Mouse (Mus musculus) embryo, embryonic 11.5 days (tissue): ENCODE measurements around the gene Cars.
"Not testable (repeated sequence)": the region's sequence is repeated elsewhere in the genome, so short reads cannot be mapped to it uniquely, and the experiment has no call there.

Experiments used
- DNase-seq: peaks from one replicate; pipeline ENCODE4 v3.0.0-alpha.2; 2012; ENCODE audit warnings: low read depth, low spot score

The Cars gene

GRCm38 (mm10) chr7:143587586-143587985, 12.3 kb downstream of the Cars start:
- DNase-seq: no peak

- peak; percentile 43 for DNase-seq
Measured at GRCm38 (mm10) chr7:143583956-143584355, 15.9 kb downstream of the Cars start.

- no peak for DNase-seq
Measured at GRCm38 (mm10) chr7:143583025-143583424, 16.9 kb downstream of the Cars start.

DNA sequence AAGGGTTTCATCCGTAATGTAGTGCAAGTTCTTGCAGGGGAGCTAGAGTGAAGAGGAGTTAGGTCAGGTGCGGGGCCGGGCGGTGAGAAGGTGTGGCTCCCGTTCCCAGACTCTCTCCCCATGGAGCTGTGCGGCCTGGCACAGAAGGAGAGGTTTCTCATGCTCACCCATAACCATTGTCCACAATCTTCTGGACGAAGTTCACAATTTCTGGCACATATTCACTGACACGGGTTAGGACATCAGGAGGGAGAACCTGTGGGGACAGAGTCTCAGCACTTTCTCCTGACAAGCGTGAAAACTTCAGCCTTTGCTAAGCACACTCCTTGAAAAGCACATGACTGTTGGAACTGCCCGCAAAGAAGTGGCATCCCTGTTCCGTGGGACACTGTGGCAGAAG, 24.1 kb downstream of the Cars start:
- DNase-seq: no peak

DNA sequence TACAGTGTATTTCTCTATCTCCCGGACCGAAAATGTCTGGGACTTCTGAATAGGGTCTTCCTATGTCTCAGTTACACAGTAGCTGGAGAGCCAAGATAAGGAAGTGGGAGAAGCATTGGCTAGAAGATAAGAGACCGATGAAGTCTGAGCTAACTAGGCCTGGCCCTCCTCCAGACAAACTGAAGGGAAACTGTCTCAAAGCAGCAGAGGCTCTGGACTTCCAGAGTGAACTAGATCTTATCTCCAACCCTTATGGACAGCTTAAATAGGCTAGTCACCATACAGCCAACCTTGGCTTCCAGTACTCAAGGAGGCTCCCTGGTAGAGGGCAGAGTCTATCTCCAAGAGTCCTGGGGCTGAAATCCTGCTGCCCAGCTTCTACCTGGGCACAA, 34.2 kb downstream of the Cars start:
- DNase-seq: no peak

DNA sequence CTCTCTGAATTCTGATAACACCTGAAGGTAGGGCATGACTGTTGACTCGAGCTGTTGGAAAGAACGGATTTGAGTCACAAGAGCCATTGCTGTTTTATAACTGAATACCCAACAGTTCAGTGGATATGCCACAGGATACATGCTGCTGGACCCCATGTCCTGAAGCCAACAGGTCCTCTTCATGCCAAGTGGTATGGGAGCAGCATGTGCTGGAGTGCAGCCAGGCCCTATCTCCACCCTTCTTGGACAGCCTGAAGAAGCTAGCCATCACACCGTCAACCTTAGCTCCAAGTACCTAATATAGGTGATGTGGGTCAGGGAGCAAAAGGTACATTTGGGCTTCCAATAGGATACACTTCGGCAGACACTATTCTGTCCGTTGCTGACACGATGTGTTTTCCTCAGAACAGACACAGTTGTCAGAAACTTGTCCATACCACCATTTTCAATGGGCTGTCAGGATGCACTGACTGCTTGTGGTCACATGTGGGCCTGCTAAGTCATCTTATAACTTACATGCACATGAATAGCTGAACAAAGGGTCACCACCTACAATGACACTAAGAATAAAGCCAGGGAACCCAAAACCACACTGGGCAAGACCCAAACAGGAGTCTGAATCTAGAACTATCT, 34.8 kb downstream of the Cars start:
- no peak for DNase-seq

- DNase-seq: no peak
Measured at GRCm38 (mm10) chr7:143563787-143564186, 36.1 kb downstream of the Cars start.

- DNase-seq: no peak
Measured at GRCm38 (mm10) chr7:143557616-143558015, 42.3 kb downstream of the Cars start.

DNA sequence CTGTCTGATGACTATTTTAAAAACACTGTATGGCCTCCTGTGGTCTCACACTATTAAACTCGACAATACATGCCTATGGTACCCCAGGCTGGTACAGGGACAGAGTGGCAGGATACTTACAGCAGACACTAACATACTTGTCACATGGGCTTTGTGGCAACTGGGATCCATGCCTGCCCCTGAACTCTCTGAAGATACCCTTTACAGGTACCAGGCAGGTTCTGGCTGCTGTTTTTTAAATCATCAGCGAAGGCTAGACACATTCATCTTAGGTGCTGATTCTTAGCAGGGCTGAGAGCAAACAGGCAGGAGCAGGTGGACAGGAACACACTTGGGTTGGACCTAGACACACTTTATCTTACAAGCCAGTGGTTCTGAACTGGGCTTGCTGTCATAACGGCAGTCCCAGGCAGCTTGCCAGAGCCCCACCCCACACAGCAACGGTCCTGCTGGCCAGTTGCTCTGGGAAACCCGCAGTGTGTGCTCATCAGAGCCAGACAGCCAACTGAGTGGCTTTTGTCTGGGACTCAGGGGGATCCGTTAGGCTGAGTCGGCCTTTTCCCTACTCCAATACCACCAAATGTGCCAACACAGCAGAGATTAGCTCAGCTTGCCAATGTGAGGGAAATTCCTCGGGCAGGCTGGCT, 42.8 kb downstream of the Cars start:
- no peak for DNase-seq

- DNase-seq: no peak
Measured at GRCm38 (mm10) chr7:143549588-143550220, 50.2 kb downstream of the Cars start.

DNA sequence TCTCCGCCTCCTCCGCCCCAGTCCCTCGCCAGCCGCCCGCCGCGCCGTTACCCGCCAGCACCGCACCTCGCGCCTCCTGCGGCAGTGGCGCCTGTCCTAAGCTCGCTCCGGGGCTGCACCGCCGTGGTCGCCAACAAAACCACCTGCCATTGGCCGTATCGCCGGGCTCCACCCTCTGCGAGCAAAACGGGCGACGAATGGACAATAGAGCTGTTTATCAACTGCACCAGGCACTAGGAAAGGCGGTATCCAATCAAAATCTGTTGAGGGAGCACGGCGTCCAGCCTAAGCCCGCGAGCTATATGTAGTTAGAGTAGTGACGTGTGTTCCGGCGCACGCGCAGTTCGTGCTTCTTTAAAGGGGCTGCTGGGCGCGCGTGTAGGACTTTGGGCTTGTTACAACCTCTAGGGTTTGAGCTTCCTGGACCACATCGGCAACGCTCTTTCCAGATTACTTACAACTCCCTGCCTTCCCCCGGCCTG, 50.9 kb downstream of the Cars start, which contains the start of gene Nap1l4:
Nap1l4 (minus strand) TSS at position 131 of the 482 bp plus-strand sequence.
- DNase-seq: peak; percentile 99

DNA sequence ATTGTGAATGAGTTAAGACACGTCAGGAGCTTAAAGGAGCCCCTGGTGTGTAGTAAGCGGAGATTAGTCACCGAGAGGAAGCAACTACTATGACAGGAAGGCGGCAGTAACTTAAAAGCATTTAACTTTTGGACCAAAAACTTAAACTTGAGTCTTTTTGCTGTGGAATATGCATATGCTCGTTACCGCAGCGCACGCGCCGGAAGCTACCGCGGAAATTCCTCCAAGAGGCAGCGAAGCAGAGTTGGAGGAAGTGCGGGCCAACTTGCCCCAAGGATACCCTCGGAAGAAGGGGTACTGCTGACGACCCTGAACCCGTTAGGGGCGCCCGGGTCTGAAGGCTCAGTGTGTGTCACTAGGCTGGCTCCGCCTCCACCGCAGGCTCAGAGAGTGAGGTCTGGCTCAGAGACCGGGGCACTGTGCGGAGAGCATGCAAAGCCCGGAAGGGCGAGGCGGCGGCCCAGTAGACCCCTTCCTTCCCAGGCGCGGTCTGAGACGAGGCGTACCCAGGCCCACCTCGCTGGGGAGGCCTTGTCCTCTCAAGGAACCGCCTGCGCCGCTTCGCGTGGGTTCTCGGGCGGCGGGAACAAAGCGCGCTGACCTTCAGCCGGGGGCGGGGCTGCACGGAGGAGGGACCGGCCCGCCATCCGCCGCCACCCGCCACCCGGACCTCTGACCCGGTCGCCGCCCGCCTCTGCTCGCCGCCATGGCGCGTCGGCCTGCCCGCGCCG, 51.5 kb downstream of the Cars start:
- peak; percentile 51 for DNase-seq

- DNase-seq: no peak
Measured at GRCm38 (mm10) chr7:143546554-143546953, 53.3 kb downstream of the Cars start.

- DNase-seq: no peak
Measured at GRCm38 (mm10) chr7:143544368-143544767, 55.5 kb downstream of the Cars start.

- no peak for DNase-seq
Measured at GRCm38 (mm10) chr7:143538671-143539070, 61.2 kb downstream of the Cars start.

DNA sequence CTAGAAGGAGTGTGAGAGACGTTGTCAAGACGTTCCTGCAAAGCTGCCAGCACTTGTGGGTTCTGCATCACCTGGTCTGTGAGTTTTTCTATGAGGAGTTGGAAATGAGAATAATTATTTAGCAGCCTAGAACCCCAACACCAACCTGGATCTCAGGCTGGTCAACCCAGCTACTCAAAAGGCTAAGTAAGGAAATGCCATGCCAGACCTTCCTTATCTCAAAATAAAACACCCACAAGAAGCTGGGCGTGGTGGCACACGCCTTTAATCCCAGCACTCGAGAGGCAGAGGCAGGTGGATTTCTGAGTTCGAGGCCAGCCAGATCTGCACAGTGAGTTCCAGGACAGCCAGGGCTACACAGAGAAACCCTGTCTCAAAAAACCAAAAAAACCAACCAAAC, 61.7 kb downstream of the Cars start:
- not testable (repeated sequence) for DNase-seq

GRCm38 (mm10) chr7:143536251-143536650, 63.6 kb downstream of the Cars start:
- no peak for DNase-seq

DNA sequence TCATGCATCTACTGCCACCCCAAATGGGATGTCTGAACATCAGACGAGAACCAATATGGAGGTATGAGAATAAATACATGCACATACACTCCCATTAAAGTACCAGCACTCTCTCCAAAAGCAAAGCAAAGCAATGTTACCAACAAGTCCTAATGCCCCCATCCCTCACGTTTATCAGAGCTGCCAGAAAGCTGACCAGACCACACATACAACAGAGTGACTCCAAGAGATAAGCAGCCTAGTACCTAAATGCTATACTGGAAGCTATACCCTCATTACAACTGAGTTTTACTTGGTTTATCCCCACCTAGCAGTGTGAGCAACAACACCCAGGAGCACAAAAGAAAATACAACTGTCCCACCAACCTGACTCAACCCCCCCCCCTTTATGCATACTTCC, 66.6 kb downstream of the Cars start:
- DNase-seq: no peak

GRCm38 (mm10) chr7:143532410-143532809, 67.5 kb downstream of the Cars start:
- no peak for DNase-seq

- DNase-seq: no peak
Measured at GRCm38 (mm10) chr7:143519333-143519732, 80.6 kb downstream of the Cars start.

DNA sequence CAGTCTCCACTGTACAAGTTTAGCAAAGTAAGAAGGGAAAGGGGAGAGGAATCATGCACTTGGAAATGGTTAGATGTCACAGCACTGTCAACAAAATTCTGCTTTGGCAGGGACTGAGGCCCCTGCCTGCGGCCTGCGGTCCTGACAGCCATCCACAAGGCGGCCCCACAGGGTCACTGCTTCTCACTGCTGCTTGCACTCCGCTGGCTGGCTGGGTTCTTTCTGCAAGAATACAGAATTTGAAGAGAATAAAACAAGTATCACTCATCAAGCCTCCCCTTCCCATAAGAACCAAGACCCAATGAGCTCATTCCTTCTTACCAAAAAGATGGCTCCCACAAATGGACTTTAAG, 85.5 kb downstream of the Cars start:
- DNase-seq: no peak

DNA sequence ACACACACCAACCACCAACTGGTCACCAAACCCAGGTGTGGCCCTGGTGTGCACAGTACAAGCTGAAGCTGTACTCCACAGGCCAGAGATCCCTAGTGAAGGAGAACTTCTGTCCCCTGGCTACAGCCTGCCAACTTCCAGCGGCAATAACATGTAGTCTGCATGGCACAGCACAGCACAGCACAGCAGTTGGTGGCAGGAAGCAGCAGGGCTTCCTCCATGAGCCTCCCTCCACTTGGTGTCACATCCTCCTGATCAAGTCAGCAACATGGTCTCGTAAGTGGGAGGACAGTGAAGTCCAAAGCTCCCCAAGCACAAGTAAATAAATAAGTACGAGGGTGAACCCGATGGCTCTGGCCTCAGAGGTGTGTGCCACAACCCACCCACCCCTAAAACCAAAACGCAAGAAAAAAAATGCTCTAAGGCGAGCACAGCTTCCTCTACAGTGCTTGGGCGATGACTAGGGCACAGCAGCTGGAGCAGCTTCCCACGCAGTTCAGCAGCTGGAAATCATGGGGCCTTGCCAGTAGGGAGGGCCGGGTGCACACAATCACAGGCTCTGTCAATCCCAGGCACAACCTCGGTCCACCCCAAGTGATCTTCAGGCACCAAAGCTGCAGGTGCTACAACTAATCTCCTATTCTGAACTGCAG, 86.0 kb downstream of the Cars start:
- no peak for DNase-seq
